In the genomic region with DNA sequence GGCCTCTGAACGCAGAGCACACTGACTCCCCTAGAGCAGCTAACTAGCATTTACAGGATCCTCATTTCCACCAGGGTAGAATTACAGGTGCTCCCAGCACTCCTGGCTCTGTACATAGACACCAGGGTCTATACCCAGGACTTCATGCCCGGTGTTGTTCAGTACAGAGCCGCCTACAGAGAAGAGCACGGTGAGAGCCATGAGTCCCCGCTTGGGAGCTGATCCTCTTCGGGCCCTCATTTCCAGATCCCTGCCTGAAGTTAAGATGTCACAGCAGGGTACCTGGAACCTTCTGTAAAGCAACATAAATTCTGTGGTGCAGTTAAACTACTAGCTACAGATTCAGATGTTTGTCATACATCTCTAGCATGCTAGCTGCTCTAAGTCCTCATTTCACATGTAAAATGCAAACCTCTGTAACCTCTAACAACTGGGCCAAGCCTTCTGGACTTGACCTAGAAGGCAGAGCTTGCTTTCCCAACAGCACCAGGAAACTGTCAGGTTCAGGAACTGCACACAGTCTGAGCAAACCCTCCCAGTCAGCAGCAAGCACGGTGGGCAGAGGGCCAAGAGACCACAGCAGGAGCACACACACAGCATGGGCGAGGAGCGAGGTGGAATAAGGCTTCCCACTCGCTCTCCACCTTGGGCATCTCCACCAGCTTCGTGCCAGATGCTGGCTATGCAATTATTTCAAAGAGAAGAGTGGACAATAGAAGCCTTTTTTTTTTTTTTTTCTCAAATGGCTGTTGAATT, we compare ENCODE assay signal across 11 mouse cellular contexts. TPM values are rescaled to one million over a fixed set of nuclear protein-coding genes. Genes with fewer than 3 reads are reported as not detected.
DNase-seq lines count a peak whose midpoint lies in the region; ATAC-seq lines count a peak whose summit lies in the region.
"Had no signal": no experiment of that assay in that cellular context is flagged by ENCODE, and none has a peak within 500 bp of the region (broad histone marks: within the 10 kb centered on the region; RNA-seq: fewer than 3 reads in every experiment).

No protein-coding gene starts in this region.

- no peaks in the 10 kb centered on the region for H3K4me1 ChIP-seq in kidney, embryonic 16.5 days (ENCODE audit: insufficient read depth, low read length)

- no peaks in the 10 kb centered on the region for H3K9me3 ChIP-seq in kidney, embryonic 16.5 days (ENCODE audit: low read length)

- 82% methylated on average over 11 of the region's 11 CpGs for WGBS in kidney, embryonic 16.5 days

- H3K4me3 ChIP-seq in kidney, embryonic 16.5 days (ENCODE audit: low read length), result no peak overlapping the region

- H3K4me2 ChIP-seq in kidney, embryonic 16.5 days (replicated peaks; ENCODE audit: low read depth, low read length), result no peak overlapping the region

- DNase-seq in cerebellum, adult 11 months, result peak; percentile 49
- DNase-seq in kidney, postnatal 10 days, result peak; percentile 48
- peak; percentile 53 for DNase-seq in right cerebral cortex, postnatal 4 days
- no peak for DNase-seq in right cerebral cortex, postnatal 25 days
- no peak for DNase-seq in urinary bladder, postnatal 25 days (ENCODE audit: low spot score)
- DNase-seq in urinary bladder, postnatal 4 days (ENCODE audit: low spot score in 2 of 2), result no peak
- DNase-seq: thymus, postnatal 25 days had no signal

- peaks cover 28% of the 10 kb centered on the region for H3K36me3 ChIP-seq in kidney, embryonic 16.5 days (ENCODE audit: insufficient read depth, low read length)

- no peak overlapping the region for H3K9ac ChIP-seq in kidney, embryonic 16.5 days (replicated peaks; ENCODE audit: low read length)

- ATAC-seq in cerebellum, adult (ENCODE audit: insufficient number of reproducible peaks, low FRiP score, low TSS enrichment), result no peak; the same call in 1 of the 2 replicates
- no peak for ATAC-seq in kidney, embryonic 16.5 days (ENCODE audit: low FRiP score, low TSS enrichment)
- ATAC-seq: activated CD4-positive, CD25-positive, alpha-beta regulatory T cell, adult 4 months had no signal

- no peak overlapping the region for H3K27ac ChIP-seq in kidney, embryonic 16.5 days (ENCODE audit: low read length)
- H3K27ac ChIP-seq: macrophage had no signal

- no peaks in the 10 kb centered on the region for H3K27me3 ChIP-seq in kidney, embryonic 16.5 days (ENCODE audit: insufficient read depth, low read length)

RNA-seq across cellular contexts. Expression of a gene that starts 37.7 kb away (rescaled TPM):
- polyA plus RNA-seq in kidney, embryonic 16.5 days (2015; fragmentation: Nextera tagmentation; extraction: Ambion mirVana), result 68.7 and 71.0 TPM in 2 replicates

Comparison
In these comparisons a context has a peak if more than half of its experiments do, and no peak if none do; other contexts are left out.
1. DNase-seq: peak in cerebellum, adult 11 months (single experiment), kidney, postnatal 10 days (single experiment) and right cerebral cortex, postnatal 4 days (single experiment); none in right cerebral cortex, postnatal 25 days (single experiment), urinary bladder, postnatal 25 days (single experiment) and urinary bladder, postnatal 4 days (0 of 2).